Mouse (Mus musculus) thymus, postnatal 4 days (tissue): ENCODE data around the gene Hist2h3b.
A peak's percentile ranks its signal among the peaks of the same experiment; 100 is the strongest.
"Not testable (repeated sequence)": the region's sequence is repeated elsewhere in the genome, so short reads cannot be mapped to it uniquely, and the experiment has no call there.

Experiments used
- DNase-seq: peaks from one replicate; pipeline ENCODE4 v3.0.0; 2021

Gene Hist2h3b

DNA sequence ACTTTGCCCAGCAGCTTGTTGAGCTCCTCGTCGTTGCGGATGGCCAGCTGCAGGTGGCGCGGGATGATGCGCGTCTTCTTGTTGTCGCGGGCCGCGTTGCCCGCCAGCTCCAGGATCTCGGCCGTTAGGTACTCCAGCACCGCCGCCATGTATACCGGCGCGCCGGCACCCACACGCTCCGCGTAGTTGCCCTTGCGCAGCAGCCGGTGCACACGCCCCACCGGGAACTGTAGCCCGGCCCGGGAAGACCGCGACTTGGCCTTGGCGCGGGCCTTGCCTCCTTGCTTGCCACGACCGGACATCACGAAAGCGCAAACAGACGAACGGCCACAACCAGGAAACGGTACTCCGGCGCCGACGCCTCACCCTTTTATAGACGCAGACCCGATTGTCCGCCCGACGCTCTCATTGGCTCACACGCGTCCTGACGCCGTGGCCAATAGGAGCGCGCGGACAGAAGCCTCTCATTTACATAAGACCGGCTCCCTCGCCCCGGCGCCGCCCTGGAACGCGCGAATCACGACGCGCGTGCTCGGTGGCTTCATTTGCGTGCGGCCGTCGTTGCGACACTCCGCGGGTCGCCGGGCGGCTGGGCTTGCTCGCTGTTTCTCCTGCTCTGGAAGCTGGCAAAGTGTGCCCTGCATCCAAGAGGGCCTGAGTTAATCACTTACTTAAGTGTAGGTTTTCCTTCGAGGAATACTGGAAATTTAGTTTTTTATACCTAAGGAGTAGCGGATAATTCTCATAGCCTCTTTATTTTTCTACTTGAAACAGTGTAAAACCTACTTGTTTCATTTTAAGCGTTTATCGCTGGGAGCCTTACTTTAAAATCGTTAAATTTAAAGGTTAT lies 28.3 kb upstream of the Hist2h3b start, which contains the start of gene Hist2h2aa2:
TSS of gene Hist2h2aa2 (minus strand) at position 328 of the 850 bp plus-strand sequence.
- DNase-seq: peak; percentile 92

DNA sequence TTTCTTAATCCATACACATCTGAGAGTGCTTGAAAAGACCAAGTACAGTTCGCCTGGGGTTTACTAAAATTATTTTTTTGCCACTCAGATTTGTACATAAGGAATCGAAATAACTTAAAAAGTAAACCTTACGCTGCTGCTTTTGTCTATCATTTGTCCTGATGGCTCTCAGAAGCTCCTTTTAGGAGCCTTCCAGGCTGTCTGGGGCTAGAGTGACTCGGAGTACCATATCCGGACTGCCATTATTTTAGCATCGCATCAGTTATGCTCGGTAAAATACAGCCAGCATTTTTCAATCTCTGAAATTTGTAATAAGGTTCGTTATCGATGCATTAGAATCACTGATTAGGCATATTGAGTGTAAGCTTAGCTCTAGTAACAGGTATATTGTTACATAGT lies 27.7 kb upstream of the Hist2h3b start:
- no peak for DNase-seq

DNA sequence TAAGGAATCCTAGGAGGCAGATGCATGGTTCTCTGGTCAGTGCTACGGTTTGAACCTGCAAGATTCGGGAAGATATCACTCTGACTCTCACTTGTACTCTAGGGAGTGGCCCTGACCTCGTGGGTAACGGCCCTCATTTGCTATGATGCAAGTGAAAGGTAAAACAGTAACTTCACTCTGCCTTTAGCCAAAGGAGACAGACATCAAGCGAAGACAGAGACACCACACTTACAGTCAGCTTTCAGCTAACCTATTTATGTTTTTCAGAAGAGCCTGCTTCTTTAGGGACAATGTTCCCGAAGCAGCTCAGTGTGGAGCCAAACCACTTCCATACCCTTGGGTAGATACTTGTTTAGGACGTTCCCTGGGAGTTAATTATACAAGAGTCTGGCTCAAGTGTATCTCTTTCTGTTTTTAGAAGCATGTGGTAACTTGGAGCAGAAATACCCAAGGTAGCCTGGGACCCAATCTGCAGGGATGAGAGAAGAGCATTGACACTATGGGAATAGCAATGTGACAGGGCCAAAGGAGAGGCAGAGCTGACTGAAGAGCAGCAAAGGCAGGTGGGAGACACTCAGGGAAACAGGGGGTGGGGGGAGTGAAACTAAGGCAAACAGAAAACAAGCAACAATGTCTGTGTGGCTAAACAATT lies 24.4 kb upstream of the Hist2h3b start:
- DNase-seq: no peak

DNA sequence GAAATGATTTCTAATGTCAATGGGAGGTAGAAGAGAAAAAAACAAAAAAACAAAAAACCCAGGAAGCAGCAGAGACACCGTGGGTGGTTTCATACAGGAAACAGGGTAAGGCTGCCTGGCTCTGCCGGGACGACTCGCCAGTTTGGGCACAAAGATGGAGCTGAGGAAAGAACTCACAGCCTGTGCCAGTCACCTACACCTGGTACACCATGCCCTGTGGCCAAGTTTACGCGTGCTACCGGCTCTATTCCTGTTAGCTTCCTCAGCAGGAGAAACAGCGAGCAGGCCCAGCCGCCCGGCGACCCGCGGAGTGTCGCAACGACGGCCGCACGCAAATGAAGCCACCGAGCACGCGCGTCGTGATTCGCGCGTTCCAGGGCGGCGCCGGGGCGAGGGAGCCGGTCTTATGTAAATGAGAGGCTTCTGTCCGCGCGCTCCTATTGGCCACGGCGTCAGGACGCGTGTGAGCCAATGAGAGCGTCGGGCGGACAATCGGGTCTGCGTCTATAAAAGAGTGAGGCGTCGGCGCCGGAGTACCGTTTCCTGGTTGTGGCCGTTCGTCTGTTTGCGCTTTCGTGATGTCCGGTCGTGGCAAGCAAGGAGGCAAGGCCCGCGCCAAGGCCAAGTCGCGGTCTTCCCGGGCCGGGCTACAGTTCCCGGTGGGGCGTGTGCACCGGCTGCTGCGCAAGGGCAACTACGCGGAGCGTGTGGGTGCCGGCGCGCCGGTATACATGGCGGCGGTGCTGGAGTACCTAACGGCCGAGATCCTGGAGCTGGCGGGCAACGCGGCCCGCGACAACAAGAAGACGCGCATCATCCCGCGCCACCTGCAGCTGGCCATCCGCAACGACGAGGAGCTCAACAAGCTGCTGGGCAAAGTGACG lies 23.2 kb upstream of the Hist2h3b start, which contains the start of gene Hist2h2aa1:
TSS of gene Hist2h2aa1 (plus strand) at position 495 of the 884 bp plus-strand sequence.
- DNase-seq: peak; percentile 86

DNA sequence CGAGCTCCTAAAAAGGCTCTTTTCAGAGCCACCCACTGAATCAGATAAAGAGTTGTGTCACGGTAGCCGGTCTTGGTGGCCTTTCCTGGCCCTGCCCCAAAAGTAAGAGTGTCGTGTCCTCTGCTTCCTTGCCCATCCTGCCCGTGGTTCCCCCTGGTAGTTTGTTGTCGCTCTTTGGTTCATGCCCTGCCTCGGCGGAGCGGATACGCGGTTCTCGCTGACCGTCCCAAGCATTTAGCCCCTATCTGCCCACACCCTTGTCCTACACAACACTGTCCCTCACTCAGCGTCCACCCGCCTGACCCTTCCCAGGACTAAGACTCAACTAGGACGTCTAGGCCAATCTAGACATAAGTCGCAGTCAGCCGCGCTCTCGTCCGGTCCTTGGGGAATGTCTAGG lies 22.4 kb upstream of the Hist2h3b start:
- not testable (repeated sequence) for DNase-seq

DNA sequence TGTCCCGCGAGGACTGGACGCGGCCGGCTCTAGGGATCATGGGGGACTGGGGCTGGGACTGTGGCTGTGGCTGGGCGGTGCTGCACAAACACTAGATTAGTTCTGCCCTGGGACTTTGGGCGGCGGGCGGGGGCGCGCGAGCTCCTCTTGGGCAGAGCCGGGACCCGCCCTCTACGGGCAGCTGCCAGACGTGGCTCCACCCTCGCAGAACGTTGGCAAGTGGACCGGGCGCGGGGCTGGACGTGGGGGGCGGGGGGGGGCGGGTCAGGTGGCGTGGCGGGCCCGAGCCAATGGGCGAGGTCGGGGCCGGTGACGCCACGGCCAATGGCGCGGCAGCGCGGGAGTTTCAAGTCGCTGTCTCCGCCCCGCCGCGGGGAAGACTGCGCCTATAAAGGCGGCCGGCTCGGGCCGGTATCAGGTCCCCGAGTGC lies 22.0 kb upstream of the Hist2h3b start, which contains the start of gene Hist2h3c1:
TSS of gene Hist2h3c1 (plus strand) at position 259 of the 430 bp plus-strand sequence.
- DNase-seq: not testable (repeated sequence)

DNA sequence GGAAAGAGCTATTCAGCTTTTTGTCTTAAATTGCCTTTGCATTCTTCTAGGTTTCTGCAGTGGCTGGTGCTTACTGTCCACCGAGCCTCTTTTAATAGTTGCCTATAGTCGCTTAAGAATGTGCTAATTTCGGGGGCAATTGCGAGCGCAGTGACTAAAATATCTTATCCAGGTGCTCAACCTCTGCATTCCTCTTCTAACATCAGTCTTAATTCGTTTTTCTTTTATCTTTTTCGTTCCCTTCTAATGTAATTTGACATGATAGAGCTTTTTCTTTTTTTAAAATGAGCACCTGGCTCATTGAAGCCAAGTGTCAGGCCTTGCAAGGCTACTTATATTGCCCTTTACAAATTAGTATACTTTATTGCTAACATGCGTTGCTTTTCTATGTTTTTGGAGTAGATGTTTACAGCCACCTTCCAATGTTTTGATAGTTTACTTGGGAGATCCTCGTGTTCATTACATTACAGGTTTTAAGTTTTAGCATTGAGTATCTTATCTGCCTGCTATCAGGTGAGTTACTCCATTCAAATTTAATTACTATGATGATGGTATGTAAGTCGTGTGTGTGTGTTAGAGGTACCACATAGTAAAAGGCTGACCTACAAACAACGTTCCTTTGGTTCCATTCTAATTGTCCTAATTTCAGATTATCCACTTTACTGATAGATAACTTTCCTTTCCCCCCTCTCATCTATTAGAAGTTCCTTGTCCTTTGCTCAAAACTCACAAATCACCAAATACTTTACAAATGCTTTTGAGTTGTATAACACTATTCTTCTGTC lies 20.9 kb upstream of the Hist2h3b start:
- no peak for DNase-seq

DNA sequence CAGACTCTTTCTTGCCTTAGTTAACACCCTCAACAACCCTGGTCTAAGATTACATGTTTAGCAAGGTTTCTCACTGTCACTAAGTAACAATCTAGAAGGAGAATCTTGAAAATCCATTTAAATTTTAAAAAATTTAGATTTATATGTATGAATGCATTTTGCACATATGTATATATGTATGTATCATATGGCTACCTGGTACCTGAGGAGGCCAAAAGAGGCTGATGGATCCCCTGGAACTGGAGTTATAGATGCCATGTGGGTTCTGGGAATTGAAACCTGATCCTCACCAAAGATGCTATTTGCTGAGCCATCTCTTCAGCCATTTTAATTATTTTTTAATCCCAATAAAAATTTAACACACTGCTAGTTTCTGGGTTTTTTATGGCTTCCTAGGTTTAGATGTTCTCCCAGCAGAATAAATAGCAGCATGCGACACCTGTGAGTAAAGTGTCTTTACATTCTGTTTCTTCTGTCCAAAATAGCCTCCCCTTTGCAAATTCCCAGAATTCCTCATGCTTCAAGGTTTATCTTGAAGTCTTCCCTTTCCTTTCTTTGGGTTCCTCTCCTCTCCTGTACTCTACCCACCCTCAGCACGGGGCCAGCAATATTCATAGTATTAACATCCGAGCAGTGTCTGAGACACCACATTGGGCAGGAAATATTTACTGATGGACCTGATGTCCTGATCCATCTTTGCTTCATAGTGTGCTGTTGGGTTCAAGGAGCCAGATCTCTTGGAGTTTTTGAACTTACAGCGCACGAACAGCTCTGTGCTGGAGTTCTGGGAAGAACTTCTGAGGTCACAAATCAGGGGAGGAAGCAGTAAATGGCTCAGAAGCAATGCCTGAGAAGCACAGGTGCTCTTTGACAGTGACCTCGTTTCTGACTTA lies 20.1 kb upstream of the Hist2h3b start:
- DNase-seq: no peak

DNA sequence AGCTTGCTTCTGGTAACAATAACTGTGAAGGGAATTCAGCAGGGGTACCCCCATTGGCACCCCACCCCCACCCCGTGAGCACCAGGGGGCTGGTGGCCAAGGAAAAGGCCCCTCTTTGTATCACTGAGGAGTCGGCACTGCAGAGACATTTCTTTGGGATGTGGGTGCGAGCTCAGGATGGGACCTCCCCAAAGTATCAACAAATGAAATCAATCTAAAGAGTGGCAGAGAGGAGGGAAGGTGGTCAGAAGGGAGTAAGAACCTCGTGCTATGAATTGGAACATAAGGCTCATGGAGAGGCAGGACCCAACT lies 19.5 kb upstream of the Hist2h3b start:
- DNase-seq: peak; percentile 58

DNA sequence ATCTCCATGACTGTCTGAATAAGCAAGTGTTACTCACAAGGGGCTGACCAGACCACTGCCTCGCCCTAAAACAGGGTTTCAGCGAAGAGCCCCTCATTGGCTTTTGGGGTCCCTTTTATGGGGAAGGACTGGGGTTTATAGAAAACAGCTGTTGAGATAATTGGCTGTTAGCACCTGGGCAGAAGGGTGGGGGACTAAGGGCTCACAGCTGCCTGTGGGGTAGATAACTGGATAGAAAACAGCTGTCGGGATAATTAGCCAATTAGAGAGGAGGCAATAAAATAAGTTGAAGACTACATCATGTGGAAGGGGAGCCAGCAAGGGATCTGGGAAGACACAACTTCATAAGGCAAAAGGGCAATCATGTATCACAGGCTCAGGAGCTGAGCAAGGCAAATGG lies 17.6 kb upstream of the Hist2h3b start:
- DNase-seq: no peak

DNA sequence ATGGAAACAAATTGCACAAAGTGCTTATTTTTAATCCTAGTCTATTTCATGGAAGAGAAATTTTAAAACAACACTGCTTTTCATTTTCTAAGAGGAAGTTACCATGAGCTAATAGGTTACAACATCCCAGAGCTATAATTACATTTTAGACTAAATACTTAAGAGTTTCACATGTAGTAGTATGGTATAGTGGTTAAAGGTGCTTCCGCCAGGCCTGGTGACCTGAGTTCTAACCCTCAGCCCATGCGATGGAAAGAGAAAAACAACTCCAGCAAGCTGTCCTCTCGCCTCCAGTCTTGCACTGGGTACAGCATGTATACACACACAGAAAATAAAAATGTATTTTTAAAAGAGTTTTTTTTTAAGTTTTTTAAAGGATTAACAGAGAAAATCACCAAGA lies 16.7 kb upstream of the Hist2h3b start:
- DNase-seq: no peak

DNA sequence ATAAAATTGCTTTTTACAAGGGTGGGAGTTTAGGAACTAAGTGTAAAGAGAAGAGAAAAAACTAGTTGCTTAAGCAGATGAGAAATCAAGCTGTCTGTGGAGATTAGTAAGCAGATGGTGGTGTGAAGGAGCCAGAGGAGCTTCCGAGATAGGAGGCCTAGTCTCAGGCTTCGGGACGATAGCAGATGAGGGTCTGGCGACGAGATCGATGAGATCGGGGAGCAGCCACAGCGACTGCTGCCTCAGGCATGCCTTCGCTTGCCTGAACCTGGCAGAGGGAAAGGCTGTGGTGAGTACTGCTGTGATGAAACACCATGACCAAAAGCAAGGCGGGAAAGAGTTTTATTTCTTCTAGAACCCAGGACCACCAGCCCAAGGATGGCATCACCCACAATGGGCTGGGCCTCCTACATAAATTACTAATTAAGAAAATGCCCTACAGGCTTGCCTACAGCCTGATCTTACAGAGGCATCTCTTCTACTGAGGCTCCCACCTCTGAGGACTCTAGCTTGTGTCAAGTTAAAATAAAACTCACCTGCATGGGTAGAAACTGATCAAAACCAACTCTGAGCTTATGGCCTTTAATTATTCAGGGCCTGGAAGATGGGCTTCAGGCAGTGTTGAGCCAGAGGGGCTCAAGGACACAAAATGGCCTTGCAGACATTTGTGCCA lies 13.6 kb upstream of the Hist2h3b start:
- no peak for DNase-seq

DNA sequence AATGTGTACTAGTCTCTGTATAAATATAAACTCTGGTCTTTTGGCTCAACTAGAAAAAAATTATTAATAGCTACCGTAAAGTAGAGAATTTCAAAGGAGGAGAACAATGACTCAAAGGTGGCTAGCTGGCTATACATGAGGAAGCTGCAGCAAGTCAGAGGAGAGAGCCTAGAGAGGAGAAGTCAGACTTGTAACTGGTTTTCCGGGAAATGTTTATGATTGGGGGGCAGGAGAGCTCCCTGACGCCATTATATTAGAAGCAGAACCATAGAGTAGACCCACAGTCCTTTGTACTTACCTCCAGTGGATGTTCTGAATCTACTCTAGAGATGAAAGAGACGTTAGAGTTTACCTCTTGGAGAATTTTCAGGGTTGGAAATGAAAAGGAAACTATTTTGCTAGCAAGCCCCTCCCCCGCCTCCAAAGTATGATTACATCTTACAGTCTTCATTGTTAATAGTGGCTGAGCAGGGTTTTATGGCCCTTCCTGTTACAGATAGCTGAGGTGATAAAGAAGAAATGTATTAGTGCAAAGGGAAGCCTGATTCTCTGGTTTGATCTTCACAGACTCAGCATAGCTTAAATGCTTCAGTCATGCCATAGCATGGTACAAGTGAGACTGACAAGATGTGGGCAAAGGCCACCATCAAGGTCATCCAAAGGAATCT lies 12.4 kb upstream of the Hist2h3b start:
- DNase-seq: no peak

DNA sequence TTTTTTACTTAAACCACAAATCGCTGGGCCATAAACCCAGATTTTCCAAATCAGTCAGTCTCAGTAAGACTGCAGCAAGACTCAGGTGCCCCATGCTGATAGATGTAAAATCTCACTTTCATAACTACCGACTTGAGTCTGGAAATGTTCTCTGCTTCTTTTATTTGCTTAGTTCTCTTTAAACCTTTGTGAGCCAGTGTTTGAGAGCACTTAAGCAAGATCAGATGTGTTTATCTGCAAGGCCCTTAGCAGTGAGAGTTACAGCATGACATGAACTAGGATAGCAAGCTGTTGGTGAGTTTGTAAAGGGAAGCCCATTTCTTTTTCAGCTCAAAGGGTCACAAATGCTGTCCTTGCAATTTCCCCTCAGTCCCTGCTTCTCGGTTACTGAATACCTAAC lies 11.3 kb upstream of the Hist2h3b start:
- DNase-seq: no peak

DNA sequence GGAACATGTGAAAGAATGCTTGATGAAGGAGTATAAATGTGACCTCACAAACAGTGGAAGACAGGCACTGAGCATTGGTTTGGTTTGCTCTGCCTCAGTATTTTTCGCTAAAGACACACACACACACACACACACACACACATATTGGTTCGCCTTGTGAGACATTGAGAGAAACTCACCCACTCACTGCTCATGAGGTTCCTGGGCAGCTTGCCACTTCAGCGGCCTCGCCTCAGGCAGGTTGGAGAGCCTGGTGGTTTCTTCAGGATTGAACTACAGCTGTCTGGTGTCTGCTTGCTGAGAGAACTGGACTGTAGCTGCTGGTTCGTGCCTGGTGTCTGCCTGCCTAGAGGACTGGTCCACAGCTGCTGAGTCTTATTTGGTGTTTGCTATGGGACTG lies 8.2 kb upstream of the Hist2h3b start:
- DNase-seq: no peak

DNA sequence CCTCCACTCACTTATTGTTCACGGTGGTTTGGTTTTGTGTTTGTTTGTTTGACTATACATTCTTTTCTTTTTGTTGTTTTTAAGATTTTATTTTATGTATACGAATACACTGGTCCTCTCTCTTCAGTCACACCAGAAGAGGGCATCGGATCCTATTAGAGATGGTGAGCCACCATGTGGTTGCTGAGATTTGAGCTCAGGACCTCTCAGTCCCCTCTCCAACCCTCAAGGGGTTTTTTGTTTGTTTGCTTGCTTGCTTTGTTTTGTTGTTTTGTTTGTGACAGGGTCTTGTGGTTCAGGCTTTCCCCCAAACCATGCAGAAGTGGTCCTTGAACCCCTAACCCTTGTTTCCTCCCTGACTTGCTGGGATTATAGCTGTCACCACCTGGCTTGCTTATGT lies 6.8 kb upstream of the Hist2h3b start:
- DNase-seq: no peak

DNA sequence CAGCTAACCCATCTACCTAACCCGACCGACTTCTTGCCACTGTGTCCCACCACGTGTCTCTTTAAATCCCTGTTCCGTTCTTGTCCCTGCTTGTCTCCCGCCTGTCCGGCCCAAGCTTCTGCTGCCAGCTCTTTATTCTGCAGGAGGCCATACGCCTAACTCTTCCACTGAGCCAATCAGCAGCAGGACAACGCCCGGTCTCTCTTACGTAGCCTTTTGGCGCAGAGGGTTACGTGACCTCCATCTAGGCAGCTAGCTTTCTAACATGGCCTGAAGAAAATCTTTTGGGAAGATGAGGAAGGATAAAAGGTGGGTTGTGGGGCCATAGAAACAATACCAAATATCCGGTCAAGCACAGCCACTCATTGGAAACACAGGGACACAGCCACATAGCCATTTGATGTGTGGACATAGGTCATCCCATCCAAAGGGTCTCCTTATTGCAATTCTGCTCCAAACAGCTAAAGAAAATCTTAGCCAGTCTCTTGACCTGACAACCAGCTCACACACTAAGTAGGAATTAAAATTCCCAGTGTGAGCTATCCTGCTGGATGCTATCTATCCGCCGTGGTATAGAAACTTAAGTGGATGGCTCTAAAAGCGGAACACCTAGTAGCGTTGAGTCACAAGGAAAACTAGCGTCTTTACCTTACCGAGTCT lies 6.1 kb upstream of the Hist2h3b start:
- peak; percentile 56 for DNase-seq

DNA sequence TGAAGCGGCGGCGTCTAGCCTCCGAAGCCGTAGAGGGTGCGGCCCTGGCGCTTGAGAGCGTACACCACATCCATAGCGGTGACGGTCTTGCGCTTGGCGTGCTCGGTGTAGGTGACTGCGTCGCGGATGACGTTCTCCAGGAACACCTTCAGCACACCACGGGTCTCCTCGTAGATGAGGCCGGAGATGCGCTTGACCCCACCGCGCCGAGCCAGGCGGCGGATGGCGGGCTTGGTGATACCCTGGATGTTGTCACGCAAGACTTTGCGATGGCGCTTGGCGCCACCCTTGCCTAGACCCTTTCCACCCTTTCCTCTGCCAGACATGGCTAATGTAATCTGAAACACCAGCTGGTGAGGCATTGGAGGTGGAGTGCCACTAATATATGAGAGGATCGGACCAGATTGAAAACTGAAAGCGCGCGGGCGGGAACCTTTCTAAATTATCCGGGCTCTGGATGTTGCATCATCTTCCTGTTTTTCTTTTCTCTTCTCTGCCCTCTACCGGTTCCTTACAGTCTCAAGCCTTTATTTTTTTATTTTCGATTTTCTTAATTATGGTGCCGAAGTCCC lies 5.4 kb upstream of the Hist2h3b start, which contains the start of gene Hist2h4:
TSS of gene Hist2h4 (minus strand) at position 333 of the 572 bp plus-strand sequence.
- DNase-seq: peak; percentile 91
